Mouse (Mus musculus) midbrain, embryonic 13.5 days (tissue): ENCODE measurements around the gene Pear1. TPM values are rescaled to one million over a fixed set of nuclear protein-coding genes. Genes with fewer than 3 reads are reported as not detected.

Experiments
- polyA plus RNA-seq: library from polyadenylated mRNA; unstranded; fragments of >200 nt; fragmentation: Nextera tagmentation; extraction: Ambion mirVana; gene quantifications from 2 replicates; pipeline ENCODE4 v1.2.1, GENCODE M21; 2015

The Pear1 gene
- polyA plus RNA-seq, 1 experiment from 2014 or later: 7.1 TPM

Other genes with a start within 250 kb of the Pear1 start
- 24.6 and 27.0 TPM in 2 replicates for gene Arhgef11, start 206.7 kb downstream of the Pear1 start, polyA plus RNA-seq
- gene Lrrc71, start 75.7 kb downstream of the Pear1 start, polyA plus RNA-seq: 0.36 and 0.62 TPM in 2 replicates
- 2.4 and 2.5 TPM in 2 replicates for gene Ntrk1, start 29.1 kb downstream of the Pear1 start, polyA plus RNA-seq
- gene Insrr, start 27.4 kb downstream of the Pear1 start, polyA plus RNA-seq: 0.82 and 0.87 TPM in 2 replicates
- not detected in 2 replicates for gene Sh2d2a, start 22.4 kb upstream of the Pear1 start, polyA plus RNA-seq
- 13.8 and 15.6 TPM in 2 replicates for gene Prcc, start 61.3 kb upstream of the Pear1 start, polyA plus RNA-seq
- 125 and 176 TPM in 2 replicates for gene Hdgf, start 82.0 kb upstream of the Pear1 start, polyA plus RNA-seq
- 69.1 and 72.1 TPM in 2 replicates for gene Mrpl24, start 95.2 kb upstream of the Pear1 start, polyA plus RNA-seq
- 49.2 and 51.0 TPM in 2 replicates for gene Isg20l2, start 106.0 kb upstream of the Pear1 start, polyA plus RNA-seq
- gene Rrnad1, start 106.4 kb upstream of the Pear1 start, polyA plus RNA-seq: 19.8 and 24.9 TPM in 2 replicates
- gene Crabp2, start 124.4 kb upstream of the Pear1 start, polyA plus RNA-seq: 129 and 135 TPM in 2 replicates
- 61.9 and 77.6 TPM in 2 replicates for gene Nes, start 146.8 kb upstream of the Pear1 start, polyA plus RNA-seq
- gene Bcan, start 175.9 kb upstream of the Pear1 start, polyA plus RNA-seq: 10.1 and 14.0 TPM in 2 replicates
- gene Hapln2, start 203.3 kb upstream of the Pear1 start, polyA plus RNA-seq: 0.14 and 0.55 TPM in 2 replicates
- 28.1 and 28.3 TPM in 2 replicates for gene Gpatch4, start 218.8 kb upstream of the Pear1 start, polyA plus RNA-seq
- 154 and 157 TPM in 2 replicates for gene Naxe, start 234.2 kb upstream of the Pear1 start, polyA plus RNA-seq